Mouse (Mus musculus): Measurements from ENCODE around the gene Mogat1.

Gene Mogat1

GRCm38 (mm10) chr1:78510862-78511261 lies at the start of gene Mogat1:
Mogat1 (plus strand) TSS chr1:78510991.
- 61% methylated on average over 5 of the region's 5 CpGs for WGBS

- 93% methylated on average over 5 of the region's 5 CpGs for WGBS
Measured at GRCm38 (mm10) chr1:78472441-78472840, 38.4 kb upstream of the Mogat1 start.

- WGBS: 87% methylated on average over 3 of the region's 3 CpGs
Measured at GRCm38 (mm10) chr1:78483430-78483829, 27.4 kb upstream of the Mogat1 start.

GRCm38 (mm10) chr1:78484361-78484760 lies 26.4 kb upstream of the Mogat1 start:
- WGBS: 19% methylated on average over 2 of the region's 2 CpGs

GRCm38 (mm10) chr1:78488427-78488751 lies 22.4 kb upstream of the Mogat1 start:
- under 1% methylated on average over 28 of the region's 28 CpGs for WGBS

GRCm38 (mm10) chr1:78488752-78489492 lies 21.9 kb upstream of the Mogat1 start, which contains the start of gene Farsb:
Farsb (minus strand) TSS chr1:78488897.
- WGBS: under 1% methylated on average over 31 of the region's 31 CpGs

GRCm38 (mm10) chr1:78490143-78490542 lies 20.6 kb upstream of the Mogat1 start:
- 62% methylated on average over 1 of the region's 1 CpGs for WGBS

GRCm38 (mm10) chr1:78501036-78501435 lies 9.8 kb upstream of the Mogat1 start:
- 94% methylated on average over 16 of the region's 16 CpGs for WGBS

- WGBS: 92% methylated on average over 12 of the region's 12 CpGs
Measured at GRCm38 (mm10) chr1:78501856-78502255, 8.9 kb upstream of the Mogat1 start.

GRCm38 (mm10) chr1:78502527-78502926 lies 8.3 kb upstream of the Mogat1 start:
- WGBS: 91% methylated on average over 6 of the region's 6 CpGs

- WGBS: 57% methylated on average over 1 of the region's 1 CpGs
Measured at GRCm38 (mm10) chr1:78507137-78507536, 3.7 kb upstream of the Mogat1 start.

GRCm38 (mm10) chr1:78511621-78512160 lies 900 bp downstream of the Mogat1 start, which contains the start of gene BC035947:
BC035947 (minus strand) TSS chr1:78512158.
- 7% methylated on average over 25 of the region's 25 CpGs for WGBS

- 77% methylated on average over 8 of the region's 8 CpGs for WGBS
Measured at GRCm38 (mm10) chr1:78512756-78513155, 2.0 kb downstream of the Mogat1 start.

- WGBS: 60% methylated on average over 7 of the region's 7 CpGs
Measured at GRCm38 (mm10) chr1:78518907-78519306, 8.1 kb downstream of the Mogat1 start.

- 46% methylated on average over 23 of the region's 23 CpGs for whole genome bisulfite sequencing
Measured at GRCm38 (mm10) chr1:78525189-78525886, 14.5 kb downstream of the Mogat1 start.

- 93% methylated on average over 3 of the region's 3 CpGs for WGBS
Measured at GRCm38 (mm10) chr1:78528356-78528755, 17.6 kb downstream of the Mogat1 start.

GRCm38 (mm10) chr1:78529011-78529410 lies 18.2 kb downstream of the Mogat1 start:
- 93% methylated on average over 8 of the region's 8 CpGs for WGBS

- 49% methylated on average over 7 of the region's 7 CpGs for WGBS
Measured at GRCm38 (mm10) chr1:78530500-78531215, 19.9 kb downstream of the Mogat1 start.

GRCm38 (mm10) chr1:78532184-78532800 lies 21.5 kb downstream of the Mogat1 start:
- 71% methylated on average over 15 of the region's 15 CpGs for WGBS

GRCm38 (mm10) chr1:78534428-78535150 lies 23.8 kb downstream of the Mogat1 start:
- WGBS: 95% methylated on average over 9 of the region's 9 CpGs
